Mouse (Mus musculus) mouse embryonic stem cell (cell line): ENCODE measurements around the gene Tex26.

Experiments used
- in situ Hi-C, 2 experiments: fragments of 300-500 bp; cut with MboI; formaldehyde crosslinking; loops; 1 replicate in 1 of 2; 3 replicates in 1 of 2; pipeline ENCODE4 v1.14.3; 2019 to 2020; ENCODE audit warnings: low sequenced_read_pairs in 2 of 2, low pct_unique_long_range_greater_than_20kb in 1 of 2, mixed read lengths in 1 of 2; ENCODE audit not compliant: unreplicated experiment in 1 of 2

Gene Tex26

GRCm38 (mm10) chr5:149439531-149440179 is at the start of gene Tex26:
TSS of gene Tex26 (plus strand) at chr5:149439660.
- in situ Hi-C loops: no loop called here

GRCm38 (mm10) chr5:149391574-149392375 is 47.7 kb upstream of the Tex26 start:
- in situ Hi-C loops: no loop called here

GRCm38 (mm10) chr5:149392420-149392988 is 47.0 kb upstream of the Tex26 start:
- in situ Hi-C loops: no loop called here

- in situ Hi-C loops: no loop called here
Observed at GRCm38 (mm10) chr5:149401446-149401975, 37.9 kb upstream of the Tex26 start.

- in situ Hi-C loops: no loop called here
Observed at GRCm38 (mm10) chr5:149402029-149402428, 37.4 kb upstream of the Tex26 start.

GRCm38 (mm10) chr5:149403386-149403785 is 36.1 kb upstream of the Tex26 start:
- in situ Hi-C loops: no loop called here

GRCm38 (mm10) chr5:149404710-149405109 is 34.8 kb upstream of the Tex26 start:
- in situ Hi-C loops: no loop called here

- in situ Hi-C loops: no loop called here
Observed at GRCm38 (mm10) chr5:149406791-149407276, 32.6 kb upstream of the Tex26 start.

- in situ Hi-C loops: no loop called here
Observed at GRCm38 (mm10) chr5:149409502-149409901, 30.0 kb upstream of the Tex26 start.

GRCm38 (mm10) chr5:149411509-149412193 is 27.8 kb upstream of the Tex26 start, which contains the start of gene Medag:
TSS of gene Medag (plus strand) at chr5:149411749.
- in situ Hi-C loops: no loop called here

GRCm38 (mm10) chr5:149412194-149412575 is 27.3 kb upstream of the Tex26 start:
- in situ Hi-C loops: no loop called here

GRCm38 (mm10) chr5:149412671-149413070 is 26.8 kb upstream of the Tex26 start:
- in situ Hi-C loops: no loop called here

GRCm38 (mm10) chr5:149414369-149415167 is 24.9 kb upstream of the Tex26 start:
- in situ Hi-C loops: no loop called here

GRCm38 (mm10) chr5:149417381-149417780 is 22.1 kb upstream of the Tex26 start:
- in situ Hi-C loops: no loop called here

GRCm38 (mm10) chr5:149426525-149426924 is 12.9 kb upstream of the Tex26 start:
- in situ Hi-C loops: no loop called here

GRCm38 (mm10) chr5:149427277-149428060 is 12.0 kb upstream of the Tex26 start:
- in situ Hi-C loops: no loop called here

GRCm38 (mm10) chr5:149428347-149428746 is 11.1 kb upstream of the Tex26 start:
- in situ Hi-C loops: no loop called here
